Mouse (Mus musculus) skeletal muscle tissue, adult 2 months (tissue): Measurements from ENCODE around the gene Abhd17b.
"Not testable (repeated sequence)": the region's sequence is repeated elsewhere in the genome, so short reads cannot be mapped to it uniquely, and the experiment has no call there.

Experiments
- DNase-seq: peaks from one replicate; pipeline ENCODE4 v3.0.0-alpha.2; 2012; ENCODE audit warnings: low read depth, low spot score

Abhd17b gene

DNA sequence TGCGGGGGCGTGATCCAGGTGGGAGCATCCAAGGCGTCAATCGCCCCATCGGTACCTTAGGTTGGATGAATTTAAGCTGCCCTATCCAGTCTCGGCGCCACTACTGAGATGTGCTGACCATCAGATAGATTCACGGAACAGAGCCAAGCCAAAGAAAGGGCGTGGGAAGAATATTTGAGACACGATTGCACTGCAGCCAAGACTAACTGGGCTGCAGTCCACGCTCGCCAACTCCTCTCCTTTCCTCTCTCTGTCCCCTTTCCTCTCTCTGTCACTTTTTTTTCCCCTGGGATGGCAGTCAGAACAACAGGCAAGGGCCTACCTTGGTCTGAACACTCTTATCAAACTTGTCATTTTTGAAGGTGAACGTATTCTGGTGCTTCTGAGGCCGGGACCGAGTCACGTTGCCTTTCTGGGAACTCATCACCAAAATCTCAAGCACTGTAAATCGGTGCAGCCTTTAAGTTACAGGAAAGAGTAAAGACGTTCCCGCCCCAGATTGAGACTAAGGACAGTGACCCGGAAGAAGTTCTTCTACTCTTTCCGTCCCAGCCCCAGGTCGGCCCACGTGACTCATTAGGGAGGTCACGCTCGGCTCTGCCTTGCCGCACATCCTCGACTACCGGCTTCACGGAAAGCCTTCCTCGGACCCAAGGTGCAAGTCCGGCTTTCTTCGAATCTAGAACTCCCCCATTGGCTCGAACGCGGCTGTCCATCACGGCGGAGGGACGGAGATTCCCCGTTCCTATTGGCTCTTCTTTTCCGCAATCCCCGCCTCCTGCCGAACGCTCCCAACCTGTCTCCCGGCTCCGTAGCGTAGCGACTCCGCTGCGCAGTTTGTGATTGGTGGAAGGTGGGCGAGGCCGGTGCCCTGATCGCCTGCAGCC, 457 bp upstream of the Abhd17b start, which contains the start of gene 1110059E24Rik:
Gene 1110059E24Rik (minus strand): TSS at position 692 of the 887 bp plus-strand sequence.
- DNase-seq, result peak; percentile 98

DNA sequence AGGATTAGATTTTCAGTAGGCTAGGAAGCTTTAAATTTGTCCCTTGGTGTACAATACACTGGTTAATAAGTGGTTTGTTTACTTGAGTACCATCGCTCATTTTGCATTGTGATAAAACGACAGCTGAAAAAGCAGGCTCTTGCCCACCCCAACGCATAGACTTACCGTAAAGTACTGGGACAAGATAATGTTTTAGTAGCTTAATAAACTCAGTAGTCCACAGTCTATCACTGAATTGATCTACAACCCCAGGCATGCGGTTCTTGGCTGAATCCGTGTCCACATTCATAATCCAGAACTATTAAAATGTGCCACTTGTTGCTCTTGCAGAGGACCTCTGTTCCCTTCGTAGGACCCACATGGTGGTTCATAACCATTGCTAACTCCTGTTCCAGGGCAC, 1.8 kb downstream of the Abhd17b start:
- no peak for DNase-seq

DNA sequence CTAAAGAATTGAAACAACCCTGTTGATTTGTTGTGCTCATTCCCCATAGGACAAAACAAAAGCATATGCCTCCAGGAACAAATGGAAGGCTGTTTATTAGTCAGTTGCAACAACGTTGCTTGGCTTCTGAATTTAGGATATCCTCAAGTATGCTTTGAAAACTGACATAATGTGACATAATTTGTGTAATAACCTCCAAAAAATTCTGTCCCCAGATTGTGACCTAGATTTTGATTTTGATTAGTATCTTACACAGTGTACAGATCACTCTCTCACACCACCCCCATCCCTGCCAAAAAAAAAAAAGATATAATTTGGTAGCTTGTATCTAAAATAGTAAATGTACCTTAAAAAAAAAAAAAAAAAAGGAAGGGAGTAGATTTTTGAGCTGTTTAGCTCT, 7.7 kb downstream of the Abhd17b start:
- DNase-seq, result no peak

DNA sequence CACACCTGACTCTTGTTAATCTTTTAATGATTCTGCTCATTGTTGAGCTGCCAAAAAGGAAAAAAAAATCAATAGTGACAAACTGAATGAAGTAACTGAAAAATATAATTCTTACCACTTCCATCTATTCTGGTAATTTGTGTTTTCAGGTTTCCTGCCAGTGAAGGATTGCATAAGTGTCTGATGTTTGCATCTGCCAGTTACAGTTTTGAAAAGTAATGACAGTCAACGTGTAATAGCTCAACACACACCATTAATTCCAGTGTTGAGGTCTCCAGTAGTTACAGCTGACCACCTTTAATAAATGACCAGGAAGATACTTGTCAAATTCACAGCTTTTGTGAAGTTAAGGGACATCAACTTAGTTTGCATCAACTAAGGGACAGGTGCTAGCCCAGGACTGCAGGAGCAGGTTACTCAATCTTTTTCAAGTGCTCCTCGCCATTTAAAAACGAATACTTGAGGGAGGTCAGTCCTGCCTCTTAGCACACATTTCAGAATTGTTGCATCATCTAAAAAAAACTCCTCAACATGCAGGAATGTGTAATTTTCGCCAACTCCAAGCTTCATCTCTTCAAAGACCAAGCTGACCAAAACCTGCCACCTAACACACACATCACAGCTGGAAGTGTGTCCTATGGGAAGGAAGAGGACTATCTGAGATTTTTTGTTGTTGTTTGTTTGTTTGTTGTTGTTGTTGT, 10.9 kb downstream of the Abhd17b start:
- peak; percentile 30 for DNase-seq

DNA sequence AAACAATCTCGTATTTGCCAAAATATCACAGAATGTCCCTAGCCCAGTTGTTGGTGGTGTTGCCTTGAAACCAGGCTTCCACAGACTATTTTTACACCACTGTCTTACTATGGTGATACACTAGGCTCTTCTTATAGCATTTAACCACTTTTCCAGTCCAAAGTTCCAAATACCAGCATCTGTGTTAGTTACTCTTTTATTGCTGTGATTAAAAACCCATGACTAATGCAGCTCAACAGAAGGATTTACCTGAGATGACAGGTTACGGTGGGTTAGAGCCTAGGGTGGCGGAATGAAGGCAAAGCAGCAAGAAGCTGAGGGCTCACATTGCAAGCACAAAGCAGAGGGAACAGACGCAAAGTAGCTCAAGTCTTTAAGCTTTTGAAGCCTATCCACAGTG, 16.7 kb downstream of the Abhd17b start:
- DNase-seq, result no peak

DNA sequence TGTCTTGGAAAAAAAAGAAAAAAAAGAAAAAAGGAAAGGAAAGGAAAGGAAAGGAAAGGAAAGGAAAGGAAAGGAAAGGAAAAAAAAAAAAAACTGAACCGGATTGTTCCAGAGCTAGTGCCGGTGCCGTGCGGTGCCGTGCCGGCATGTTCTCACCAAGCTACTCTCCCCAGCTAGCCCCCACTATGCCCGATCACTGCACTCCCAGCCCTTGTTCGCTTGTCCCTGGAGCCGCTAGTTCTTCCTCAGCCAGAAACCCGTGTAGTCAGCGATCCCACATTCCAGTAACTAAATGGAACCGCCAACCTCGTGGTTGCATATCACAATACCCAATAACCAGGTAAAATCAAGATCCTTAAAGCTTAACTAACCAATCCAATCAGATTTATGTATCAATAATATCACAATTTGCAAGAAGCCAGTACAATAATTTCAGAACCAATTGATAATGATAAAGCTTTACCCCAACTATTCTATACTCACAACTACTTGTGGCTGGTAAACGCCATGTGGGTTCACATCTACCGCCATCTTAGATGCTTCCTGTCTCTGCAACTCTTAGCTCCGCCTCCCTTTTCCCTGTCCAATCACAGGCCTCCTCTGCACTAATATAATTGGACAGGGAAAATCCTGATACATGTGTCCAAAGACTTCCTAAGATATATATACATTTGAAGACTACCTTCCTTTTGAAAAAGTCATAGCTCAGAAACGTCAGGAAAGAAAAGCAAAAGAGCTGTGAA, 21.5 kb downstream of the Abhd17b start:
- no peak for DNase-seq

DNA sequence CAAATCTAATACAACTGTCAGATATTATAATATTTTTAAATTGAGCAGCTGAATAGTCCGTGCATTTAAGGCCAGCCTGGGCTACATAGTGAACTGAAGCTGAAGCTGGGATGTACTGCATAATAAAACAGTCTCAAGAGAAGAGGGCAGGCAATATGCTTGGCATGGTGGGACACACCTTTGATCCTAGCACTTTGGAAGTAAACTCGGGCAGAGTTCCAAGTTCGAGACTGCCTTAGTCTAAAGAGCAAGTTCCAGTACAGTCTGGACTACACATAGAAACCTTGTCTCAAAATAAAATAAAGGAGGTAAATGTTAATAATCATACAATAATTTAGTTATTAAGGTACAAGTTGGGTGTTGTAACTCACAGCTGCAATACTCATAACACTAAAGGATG, 27.1 kb downstream of the Abhd17b start:
- no peak for DNase-seq

DNA sequence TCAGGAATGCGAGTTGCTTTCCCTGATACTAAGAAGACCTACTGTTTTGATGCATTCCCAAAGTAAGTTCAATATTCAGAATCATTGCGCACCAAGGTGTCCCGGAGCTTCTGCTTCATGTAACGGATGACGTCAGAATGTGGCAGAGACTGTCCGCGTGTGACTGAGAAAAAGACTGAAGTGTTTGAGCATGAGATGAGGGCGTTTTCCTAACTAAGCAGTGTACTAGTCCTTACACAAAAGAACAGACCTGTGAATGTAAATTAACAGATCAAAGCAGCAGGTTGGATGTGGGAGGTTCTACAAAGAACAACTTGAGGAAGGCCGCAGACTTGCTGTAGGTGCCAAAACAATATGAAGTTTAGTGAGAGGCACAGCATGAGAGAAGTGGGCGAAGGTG, 28.0 kb downstream of the Abhd17b start:
- DNase-seq, result no peak

DNA sequence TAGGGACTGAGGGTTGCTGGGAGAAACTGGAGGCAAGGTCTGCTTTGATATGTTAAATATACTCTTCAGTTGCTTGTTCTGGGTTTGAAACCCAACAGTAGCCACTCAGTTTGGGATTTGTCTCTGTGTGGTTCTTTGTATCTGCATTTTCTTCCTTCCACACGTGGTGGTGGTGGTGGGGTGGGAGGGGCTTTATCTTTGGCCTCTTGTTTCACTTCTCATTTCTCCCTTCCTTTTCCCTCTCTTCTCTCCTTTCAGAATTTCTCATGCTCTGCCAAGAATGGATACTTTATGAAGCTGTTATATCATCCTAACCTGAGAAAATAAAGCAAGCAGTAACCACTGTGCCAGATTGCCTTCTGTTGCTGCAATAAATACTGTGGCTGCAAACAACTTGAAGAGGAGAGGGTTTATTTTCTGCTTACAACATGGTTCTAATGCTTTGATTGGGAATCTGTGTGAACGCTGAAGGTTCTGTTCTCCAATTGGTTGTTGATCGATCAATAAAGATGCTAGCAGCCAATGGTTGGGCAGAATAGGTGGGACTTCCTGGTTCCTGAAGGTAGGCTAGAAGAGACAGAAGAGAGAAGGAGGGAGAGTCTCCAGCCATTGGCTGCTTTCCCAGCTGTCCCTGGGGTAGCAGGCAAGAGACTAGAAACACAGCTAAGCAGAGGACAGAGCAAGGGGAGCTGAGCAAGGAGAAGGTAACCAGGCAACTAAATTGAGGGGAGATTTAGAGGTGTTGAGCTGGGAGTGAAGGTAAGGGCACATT, 60.5 kb downstream of the Abhd17b start:
- peak; percentile 52 for DNase-seq

DNA sequence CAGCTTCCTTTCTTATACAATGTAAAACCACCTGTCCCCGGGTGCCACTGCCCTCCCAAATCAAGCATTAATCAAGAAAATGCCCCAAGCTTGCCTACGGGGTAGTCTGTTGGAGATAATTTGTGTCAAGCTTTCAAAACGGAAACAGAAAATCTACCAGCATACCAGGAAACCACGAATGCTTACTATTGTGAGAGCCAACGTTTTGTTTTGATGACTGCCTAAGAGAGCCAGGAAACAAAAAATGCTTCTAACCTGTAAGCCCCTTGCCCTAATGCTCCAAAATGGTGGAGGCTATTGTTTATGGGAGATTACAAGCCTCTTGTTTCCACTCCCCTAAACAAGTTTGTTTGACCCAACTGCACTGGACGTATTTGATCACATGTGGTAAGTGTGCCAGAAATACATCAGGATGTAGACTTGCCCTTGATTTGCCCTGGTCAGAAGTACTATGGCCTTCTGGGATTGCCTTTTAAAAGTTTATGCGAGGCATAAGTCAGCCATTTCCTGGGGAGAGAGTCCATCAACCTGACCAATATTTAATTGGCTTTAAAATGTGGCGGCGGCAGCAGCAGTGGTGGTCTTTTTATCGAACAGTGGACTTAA, 61.4 kb downstream of the Abhd17b start:
- no peak for DNase-seq

DNA sequence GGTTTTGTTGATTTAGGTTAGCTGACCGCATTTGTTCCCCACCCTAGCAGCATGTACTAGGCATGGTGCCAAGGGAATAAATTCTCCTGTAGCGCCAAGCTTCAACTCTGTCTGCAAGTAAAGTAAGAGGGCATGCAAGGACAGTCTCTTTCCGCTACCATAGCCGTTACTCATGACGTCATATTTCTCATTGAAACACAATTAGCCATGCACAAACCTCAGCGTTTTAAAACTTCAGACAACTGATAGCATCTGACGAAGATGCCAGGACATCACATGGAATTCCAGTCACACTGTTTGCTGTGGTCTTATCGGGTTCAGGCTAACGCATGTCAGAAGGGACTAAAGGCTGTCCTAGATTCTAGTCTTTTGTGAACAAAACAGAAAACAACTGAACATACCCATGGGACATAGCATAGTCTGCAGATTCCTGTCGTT, 62.0 kb downstream of the Abhd17b start:
- DNase-seq, result no peak

DNA sequence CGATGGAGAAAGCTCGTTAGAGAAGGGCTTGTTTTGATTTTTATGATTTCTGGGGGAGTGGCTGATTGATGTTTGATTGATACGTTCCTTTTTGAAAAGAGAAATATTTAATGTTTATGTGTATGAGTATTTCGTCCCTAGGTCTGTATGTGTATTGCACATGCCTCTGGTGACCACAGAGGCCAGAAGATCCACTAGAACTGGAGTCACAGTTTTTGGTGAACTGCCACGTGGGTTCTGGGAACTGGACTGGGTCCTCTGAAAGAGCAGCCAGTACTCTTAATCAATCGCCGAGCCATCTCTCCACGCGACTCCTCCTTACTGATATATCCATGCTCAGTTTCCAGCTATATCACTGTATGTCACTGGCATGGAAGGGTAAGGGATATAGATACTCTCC, 62.5 kb downstream of the Abhd17b start:
- DNase-seq, result no peak

DNA sequence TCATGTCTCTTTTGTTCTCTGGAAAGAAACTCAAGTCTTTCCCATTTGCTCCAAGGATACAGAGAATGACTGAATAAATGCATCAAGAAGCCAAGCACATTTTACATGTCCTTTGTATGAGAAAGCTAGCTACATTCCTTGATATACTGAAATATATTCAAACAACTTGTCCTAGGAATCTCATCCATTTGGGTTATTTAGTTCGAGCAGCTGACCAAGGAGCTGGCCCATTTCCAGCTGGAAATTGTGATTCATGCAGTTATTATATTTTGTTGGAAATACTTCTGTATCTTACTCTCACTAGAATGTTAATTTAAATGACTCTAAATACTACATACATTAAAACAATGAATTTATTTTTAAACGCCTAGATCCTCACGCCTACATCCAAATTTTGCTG, 63.5 kb downstream of the Abhd17b start:
- DNase-seq, result no peak

DNA sequence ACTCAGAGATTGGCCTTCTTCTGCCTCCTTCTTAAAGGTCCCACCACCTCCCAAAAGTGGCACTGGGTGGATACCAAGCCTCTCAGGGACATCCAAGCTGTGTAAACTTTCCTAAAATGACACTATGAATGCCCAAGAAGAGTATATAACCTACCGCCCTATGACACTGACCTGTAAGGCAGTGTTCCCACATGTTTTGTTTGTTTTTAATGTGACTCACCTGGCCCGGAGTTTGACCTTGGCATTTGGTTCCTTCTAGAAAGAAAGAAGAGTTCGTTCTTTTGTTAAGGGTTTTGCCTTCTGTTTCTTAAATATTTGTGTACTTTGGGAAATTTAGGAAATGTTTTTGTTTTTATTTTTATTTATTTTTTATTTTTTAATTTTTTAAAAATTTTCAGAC, 66.2 kb downstream of the Abhd17b start:
- no peak for DNase-seq

DNA sequence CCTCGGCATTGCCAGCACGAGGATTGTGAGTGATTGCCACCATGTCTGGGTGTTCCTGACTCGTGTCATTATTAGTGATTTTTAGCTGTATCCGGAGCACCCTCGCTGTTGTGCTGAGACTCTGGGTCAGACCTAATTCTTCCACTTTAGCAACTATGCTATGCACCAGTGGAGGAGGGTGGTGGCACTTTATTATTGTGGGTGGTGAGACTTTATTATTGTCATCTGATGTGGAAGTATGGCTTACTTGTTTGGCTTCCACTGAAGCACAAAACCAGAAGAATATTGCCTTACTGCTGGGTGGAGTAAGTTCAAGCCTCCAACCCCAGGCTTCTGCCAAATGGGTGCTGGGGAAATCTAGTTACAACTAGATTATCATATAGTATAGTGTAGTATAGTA, 68.0 kb downstream of the Abhd17b start:
- no peak for DNase-seq

DNA sequence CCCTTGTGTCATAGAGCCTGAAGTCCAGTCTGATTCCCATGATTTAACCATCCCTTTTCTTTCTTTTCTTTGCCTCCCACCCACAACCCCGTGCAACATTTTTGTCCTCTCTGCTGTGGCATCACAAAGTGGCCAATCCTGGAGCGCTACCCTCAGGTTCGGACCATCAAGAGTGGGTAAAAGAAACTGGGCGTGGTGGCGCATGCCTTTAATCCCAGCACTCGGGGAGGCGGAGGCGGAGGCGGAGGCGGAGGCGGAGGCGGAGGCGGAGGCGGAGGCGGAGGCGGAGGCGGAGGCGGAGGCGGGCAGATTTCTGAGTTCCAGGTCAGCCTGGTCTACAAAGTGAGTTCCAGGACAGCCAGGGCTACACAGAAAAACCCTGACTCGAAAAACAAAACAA, 70.3 kb downstream of the Abhd17b start:
- not testable (repeated sequence) for DNase-seq

DNA sequence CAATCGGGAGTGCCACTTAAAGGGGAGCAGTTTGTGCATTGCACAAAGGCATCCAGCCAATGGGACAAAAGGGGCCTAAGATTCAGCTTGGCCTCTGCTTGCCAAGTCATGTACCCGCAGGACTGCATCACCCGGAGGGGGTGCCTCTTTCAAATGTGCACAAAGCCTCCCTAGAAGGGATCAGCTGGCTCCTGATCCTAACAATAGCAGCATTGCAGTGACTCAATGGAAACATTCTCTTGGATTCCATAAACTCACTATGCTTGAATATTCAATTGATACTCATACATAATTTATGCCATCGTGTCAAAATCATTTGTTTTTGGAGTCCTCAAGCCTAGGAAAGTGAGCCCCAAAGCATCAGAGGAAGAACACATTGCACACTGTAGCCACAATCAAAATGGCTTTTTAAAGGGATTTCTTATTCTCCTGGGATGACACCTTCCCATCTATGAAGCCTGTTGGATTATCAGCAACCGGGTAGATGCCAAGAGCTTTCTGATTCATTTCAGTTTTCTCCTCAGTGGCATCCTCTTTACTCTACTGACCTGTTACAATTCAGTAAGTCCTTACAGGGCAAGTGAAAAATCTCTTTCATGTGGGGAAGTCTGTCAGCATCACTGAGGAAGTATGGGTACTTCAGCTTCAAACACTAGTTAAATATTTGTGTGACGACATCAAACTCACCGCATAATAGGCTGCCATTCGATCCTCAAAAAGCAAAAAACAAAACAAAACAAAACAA, 71.1 kb downstream of the Abhd17b start:
- DNase-seq, result no peak

DNA sequence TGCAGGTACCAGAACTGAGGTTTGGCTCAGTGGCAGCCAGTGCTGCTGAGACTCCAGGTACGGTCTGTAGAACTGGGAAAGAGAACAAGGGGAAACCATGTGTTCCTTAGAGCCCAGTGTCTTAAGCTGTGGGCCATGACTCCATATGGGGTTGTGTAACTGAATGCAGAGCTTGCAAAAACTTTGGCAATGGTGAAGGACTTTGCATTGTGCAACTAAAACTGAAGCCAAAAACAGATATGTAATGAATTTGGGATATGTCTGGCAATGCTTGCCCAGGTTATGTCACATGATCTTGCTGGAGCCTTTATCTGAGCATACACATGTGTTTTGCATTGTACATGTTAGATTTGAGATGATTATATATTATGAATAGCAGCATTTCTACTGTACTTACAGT, 72.2 kb downstream of the Abhd17b start:
- no peak for DNase-seq

DNA sequence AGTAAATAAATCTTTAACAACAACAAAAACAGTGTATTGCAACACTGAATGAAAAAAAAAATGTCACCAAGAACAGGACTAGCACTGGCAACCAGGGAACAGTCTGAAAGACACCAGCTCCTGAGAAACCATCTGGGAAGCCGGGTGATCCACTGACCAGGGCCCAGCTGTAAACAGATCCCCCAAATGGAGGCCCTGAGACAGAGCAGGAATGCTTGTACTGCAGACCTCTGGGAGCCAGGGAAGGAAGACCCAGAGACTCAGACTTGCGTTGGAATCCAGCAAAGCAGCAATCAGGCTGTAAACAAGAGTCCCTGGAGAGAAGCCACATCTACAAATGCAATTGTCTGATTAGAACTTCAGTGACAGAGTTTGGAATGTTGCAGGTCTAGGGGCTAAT, 74.1 kb downstream of the Abhd17b start:
- DNase-seq, result no peak

DNA sequence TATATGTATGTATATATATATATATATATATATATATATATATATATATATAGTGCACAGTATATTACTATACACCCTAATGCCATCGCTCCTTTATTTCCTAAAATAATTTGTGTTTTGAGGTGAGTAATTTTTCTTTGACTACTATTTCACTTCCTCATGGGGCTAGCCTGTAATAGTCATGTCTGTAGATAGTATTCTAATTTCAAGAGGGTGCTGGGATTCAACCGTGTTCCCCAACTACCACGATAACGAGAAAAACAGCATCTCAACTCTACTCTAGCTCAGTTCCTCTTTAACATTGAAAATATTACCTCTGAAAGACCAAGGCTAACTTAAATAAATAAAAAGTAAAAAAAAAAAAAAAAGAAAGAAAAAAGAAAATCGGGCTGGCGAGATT, 75.4 kb downstream of the Abhd17b start:
- no peak for DNase-seq
